Mouse (Mus musculus) heart, postnatal 0 days (tissue): ENCODE results near the gene Nt5m. TPM values are rescaled to one million over a fixed set of nuclear protein-coding genes. Genes with fewer than 3 reads are reported as not detected.

ENCODE experiments used
- ATAC-seq: fragments of 200-750 bp; cut with Nextera tagmentation; 2 replicates; pipeline ENCODE4 v1.8.0; 2017; ENCODE audit warnings: low read depth, moderate number of reproducible peaks, moderate library complexity; ENCODE audit not compliant: insufficient read depth
- DNase-seq: peaks from one replicate; pipeline ENCODE4 v3.0.0-alpha.2; 2016; ENCODE audit warnings: low spot score
- H3K27ac ChIP-seq: fragments of 300-500 bp; sonication (generic); 2 replicates; pipeline ENCODE4 v1.5.1; 2014; ENCODE audit warnings: low read depth, mild to moderate bottlenecking
- H3K27me3 ChIP-seq: fragments of 300-500 bp; sonication (generic); 2 replicates; pipeline ENCODE4 v1.6.1; 2014; ENCODE audit warnings: low read length, mixed read lengths; ENCODE audit not compliant: control insufficient read depth, insufficient read depth
- H3K36me3 ChIP-seq: fragments of 300-500 bp; sonication (generic); replicated peaks from 2 replicates; pipeline ENCODE4 v1.6.1; 2014; ENCODE audit warnings: low read length, mixed read lengths; ENCODE audit not compliant: control insufficient read depth, insufficient read depth
- H3K4me1 ChIP-seq: fragments of 300-500 bp; sonication (generic); 2 replicates; pipeline ENCODE4 v1.6.1; 2014; ENCODE audit warnings: antibody characterized with exemption; ENCODE audit not compliant: control insufficient read depth, insufficient read depth
- H3K4me2 ChIP-seq: fragments of 300-500 bp; sonication (generic); 2 replicates; pipeline ENCODE4 v1.6.1; 2014; ENCODE audit warnings: low read depth, mild to moderate bottlenecking, low read length, moderate library complexity
- H3K4me3 ChIP-seq: fragments of 300-500 bp; sonication (generic); 2 replicates; pipeline ENCODE4 v1.5.1; 2014; ENCODE audit warnings: low read depth, low read length
- H3K9ac ChIP-seq: fragments of 300-500 bp; sonication (generic); replicated peaks from 2 replicates; pipeline ENCODE4 v1.6.1; 2014; ENCODE audit warnings: low read depth, low read length, mixed read lengths
- H3K9me3 ChIP-seq: fragments of 300-500 bp; sonication (generic); replicated peaks from 2 replicates; pipeline ENCODE4 v1.6.1; 2016; ENCODE audit warnings: low read length; ENCODE audit not compliant: control insufficient read depth
- CTCF ChIP-seq: IDR thresholded peaks from 2 replicates; pipeline ENCODE4 v1.5.1; 2016; ENCODE audit warnings: antibody characterized with exemption, control low read depth, low read depth
- EP300 ChIP-seq: IDR thresholded peaks from 2 replicates; pipeline ENCODE4 v1.6.1; 2016; ENCODE audit warnings: antibody characterized with exemption, low read depth
- WGBS: fragments of 180-500 bp; shearing (Covaris S2); extraction: QIAGEN DNeasy Blood & Tissue Kit; methylation state at CpG from one replicate; pipeline ENCODE4 v1.1.7; 2014; 5-methylcytosine and 5-hydroxymethylcytosine counted together
- polyA plus RNA-seq: library from polyadenylated mRNA; unstranded; fragments of >200 nt; fragmentation: Nextera tagmentation; extraction: Ambion mirVana; gene quantifications from 2 replicates; pipeline ENCODE4 v1.2.1, GENCODE M21; 2015
- total RNA-seq: library from RNA; depleted of rRNA; stranded (reverse); fragments of >200 nt; gene quantifications from 2 replicates; pipeline ENCODE4 v1.2.3, GENCODE M21; 2014; ENCODE audit warnings: low replicate concordance

Gene Nt5m
- total and polyA plus RNA-seq, 2 experiments from 2014 or later, result 42.3 to 63.1 TPM

DNA sequence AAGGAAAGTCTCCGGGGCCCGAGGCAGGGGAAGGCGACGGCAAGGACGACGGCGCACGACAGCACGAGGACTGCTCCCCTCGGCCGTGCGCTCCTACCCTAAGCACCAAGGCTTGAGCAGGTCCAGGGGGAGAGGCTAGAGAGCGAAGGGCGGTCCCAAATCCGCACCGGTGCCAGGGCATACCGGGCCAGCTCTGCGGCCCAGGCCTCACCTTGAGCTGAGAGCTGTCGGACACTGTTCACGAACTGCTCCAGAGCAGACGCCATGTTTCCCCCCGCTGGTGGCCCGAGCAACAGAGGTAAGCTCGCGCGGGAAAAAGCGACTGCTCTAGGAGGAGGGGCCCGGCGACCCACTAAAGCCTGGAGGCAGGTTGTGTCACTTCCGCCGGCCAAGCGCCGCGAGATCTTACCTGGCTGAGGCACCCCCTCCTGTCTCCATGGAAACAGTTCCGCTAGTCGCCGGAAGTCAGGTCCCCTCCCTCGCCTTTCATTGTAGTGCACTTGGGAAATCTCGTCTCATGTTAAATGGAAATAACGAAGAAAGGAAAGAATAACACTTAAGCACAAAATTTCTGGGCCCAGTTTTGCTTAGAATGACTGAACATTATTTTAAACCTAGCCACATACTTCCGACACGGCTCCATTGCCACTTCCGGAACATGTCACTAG, 346 bp downstream of the Nt5m start, which contains the start of gene Cops3:
Gene Cops3 (minus strand): TSS at position 380 of the 668 bp plus-strand sequence.
- WGBS, result under 1% methylated on average over 43 of the region's 43 CpGs
- Histone ChIP-seq H3K4me2 (peak within 1 kb of the TSS; percentile 74), H3K4me1 (peaks cover 20% of the 10 kb centered on the region), H3K36me3 (peaks cover 27% of the 10 kb centered on the region), H3K27me3 (no peaks in the 10 kb centered on the region), H3K9me3 (no peaks in the 10 kb centered on the region), H3K9ac (peak within 1 kb of the TSS; percentile 75), H3K4me3 (peak within 1 kb of the TSS; percentile 73), H3K27ac (peak within 1 kb of the TSS; percentile 93)
- TF ChIP-seq CTCF (no peak), EP300 (peak; percentile 19; the same call in 1 of the 2 replicates)
- peak; percentile 99 for DNase-seq
- peak; percentile 96 for ATAC-seq

DNA sequence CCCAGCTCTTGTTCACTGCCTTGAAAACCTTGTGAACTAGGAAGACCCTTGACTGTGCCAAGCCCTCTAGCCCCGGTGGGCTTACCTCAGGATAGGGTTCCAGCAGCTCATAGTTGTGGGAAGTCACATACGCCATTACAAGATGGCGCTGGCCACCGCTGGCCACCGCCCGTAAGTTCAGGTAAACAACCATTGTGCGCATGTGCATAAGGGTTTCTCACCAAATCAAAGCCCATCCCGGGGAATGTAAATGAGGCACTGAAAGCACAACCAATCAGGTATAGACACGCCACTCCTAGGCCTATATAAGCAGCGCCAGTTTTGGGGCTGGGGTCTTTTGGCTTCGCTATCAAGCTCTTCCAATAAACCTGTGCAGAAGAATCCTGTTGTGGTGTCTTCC, 7.1 kb downstream of the Nt5m start:
- Histone ChIP-seq H3K36me3 (no peaks in the 10 kb centered on the region), H3K9ac (no peak overlapping the region), H3K27me3 (no peaks in the 10 kb centered on the region), H3K9me3 (no peaks in the 10 kb centered on the region), H3K4me3 (no peak overlapping the region), H3K4me1 (peaks cover 10% of the 10 kb centered on the region), H3K27ac (no peak overlapping the region), H3K4me2 (no peak overlapping the region)
- DNase-seq (no peak), ATAC-seq (no peak)
- TF ChIP-seq EP300, result no peak
- no peak for TF ChIP-seq CTCF
- WGBS, result 97% methylated on average over 11 of the region's 11 CpGs

GRCm38 (mm10) chr11:59847131-59847530, 7.9 kb downstream of the Nt5m start:
- Histone ChIP-seq H3K36me3 (no peaks in the 10 kb centered on the region), H3K9ac (peak overlapping the region; percentile 86; the same call in 1 of the 2 replicates), H3K9me3 (no peaks in the 10 kb centered on the region), H3K4me2 (peak overlapping the region; percentile 95; the same call in 1 of the 2 replicates), H3K4me1 (peaks cover 10% of the 10 kb centered on the region), H3K4me3 (peak overlapping the region; percentile 93), H3K27ac (no peak overlapping the region), H3K27me3 (no peaks in the 10 kb centered on the region)
- DNase-seq (peak; percentile 9), ATAC-seq (no peak)
- WGBS, result 10% methylated on average over 2 of the region's 2 CpGs
- peak; percentile 59 for TF ChIP-seq CTCF
- no peak for TF ChIP-seq EP300

DNA sequence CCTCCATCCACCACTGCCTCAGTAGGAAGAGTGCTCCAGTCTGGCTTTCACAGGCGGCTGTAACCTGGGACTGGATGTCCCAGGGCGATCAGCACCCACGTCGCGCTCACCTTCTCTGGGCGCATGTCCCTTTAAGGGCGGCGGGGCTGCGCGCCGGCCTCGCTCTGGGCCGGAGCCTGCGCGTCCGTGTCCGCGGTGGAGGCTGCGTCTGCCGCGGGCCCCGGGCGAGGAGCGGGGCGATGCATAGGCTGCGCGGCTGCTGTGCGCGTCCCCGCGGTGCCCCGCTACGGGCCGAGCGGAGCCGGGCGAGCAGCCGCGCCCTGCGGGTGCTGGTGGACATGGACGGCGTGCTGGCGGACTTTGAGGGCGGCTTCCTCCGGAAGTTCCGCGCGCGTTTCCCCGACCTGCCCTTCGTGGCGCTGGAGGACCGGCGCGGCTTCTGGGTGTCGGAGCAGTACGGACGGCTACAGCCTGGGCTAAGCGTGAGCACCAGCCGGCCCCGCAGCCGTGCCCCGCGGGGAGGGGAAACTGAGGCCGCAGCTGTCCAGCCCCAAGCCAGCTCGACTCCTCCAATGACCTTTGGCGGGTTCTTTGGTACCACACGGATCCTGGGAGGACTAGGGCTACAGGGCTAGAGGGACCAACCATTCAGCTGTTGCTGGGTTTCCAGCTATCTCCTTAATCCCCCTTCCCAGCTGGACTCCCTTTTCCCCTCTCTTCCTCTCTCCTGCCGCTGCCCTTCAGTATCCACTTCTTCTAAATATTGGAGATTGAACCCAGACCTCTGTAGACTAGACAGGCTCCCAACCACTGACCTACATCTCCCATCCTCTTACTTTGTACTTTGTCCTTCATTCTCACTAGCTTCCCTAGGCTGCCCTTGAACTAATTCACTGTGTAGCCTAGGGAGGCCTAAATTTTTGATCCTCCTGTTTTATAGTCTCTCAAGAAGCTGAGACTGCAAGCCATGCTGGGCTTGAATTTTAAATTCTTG, 8.9 kb downstream of the Nt5m start:
- H3K4me2 ChIP-seq, result peak overlapping the region; percentile 95
- H3K27ac ChIP-seq, result peak overlapping the region; percentile 92
- peaks cover 10% of the 10 kb centered on the region for H3K4me1 ChIP-seq
- H3K27me3 ChIP-seq, result no peaks in the 10 kb centered on the region
- TF ChIP-seq CTCF, result no peak
- no peak for TF ChIP-seq EP300
- peak; percentile 88 for ATAC-seq
- peak overlapping the region; percentile 86 for H3K9ac ChIP-seq
- no peaks in the 10 kb centered on the region for H3K9me3 ChIP-seq
- WGBS, result under 1% methylated on average over 51 of the region's 69 CpGs
- DNase-seq, result peak; percentile 53
- peak overlapping the region; percentile 93 for H3K4me3 ChIP-seq
- no peaks in the 10 kb centered on the region for H3K36me3 ChIP-seq

DNA sequence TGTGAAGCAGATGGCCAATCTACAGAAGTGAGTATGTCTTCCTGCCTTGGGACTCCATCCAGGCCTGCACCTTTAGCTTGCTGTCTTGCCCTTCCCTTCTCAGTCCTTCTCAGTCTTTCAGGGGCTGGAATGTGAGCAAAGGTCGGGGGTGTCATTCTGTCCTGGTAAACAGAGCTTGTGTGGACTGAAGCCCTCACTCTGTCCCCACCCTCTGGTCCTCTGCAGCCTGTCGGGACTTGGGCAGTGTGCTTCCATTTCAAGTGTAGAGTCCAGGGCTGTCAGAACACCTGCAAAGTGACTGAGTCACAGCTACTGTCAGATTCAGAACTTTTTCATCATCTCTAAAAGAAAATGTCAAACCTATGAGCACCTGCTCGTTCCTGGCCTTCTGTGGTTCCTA, 13.6 kb downstream of the Nt5m start:
- 63% methylated on average over 3 of the region's 3 CpGs for WGBS
- TF ChIP-seq EP300 (no peak), CTCF (no peak)
- H3K27ac ChIP-seq, result no peak overlapping the region
- DNase-seq, result no peak
- H3K9me3 ChIP-seq, result no peaks in the 10 kb centered on the region
- H3K36me3 ChIP-seq, result peaks cover 4% of the 10 kb centered on the region
- no peak overlapping the region for H3K4me2 ChIP-seq
- H3K4me3 ChIP-seq, result no peak overlapping the region
- H3K27me3 ChIP-seq, result no peaks in the 10 kb centered on the region
- H3K9ac ChIP-seq, result no peak overlapping the region
- peaks cover 10% of the 10 kb centered on the region for H3K4me1 ChIP-seq
- ATAC-seq, result no peak
